Mouse (Mus musculus) embryonic fibroblast, embryonic 13.5 days (primary cell): ENCODE measurements at regions not wholly inside any gene's neighbourhood (a gene's known extent, or its start where the extent isn't known, plus 50 kb on each side); places are given as distances from the start of the nearest gene placed in this dataset.

Experiments used
- CTCF ChIP-seq: IDR thresholded peaks from 2 replicates; pipeline ENCODE4 v1.5.1; 2011; ENCODE audit warnings: mild to moderate bottlenecking, control low read depth, low read length, moderate library complexity, borderline replicate concordance; ENCODE audit not compliant: insufficient read depth
- POLR2A ChIP-seq: IDR thresholded peaks from 2 replicates; pipeline ENCODE4 v1.6.1; 2011; ENCODE audit warnings: low read depth, mild to moderate bottlenecking, control low read depth, low read length, moderate library complexity

DNA sequence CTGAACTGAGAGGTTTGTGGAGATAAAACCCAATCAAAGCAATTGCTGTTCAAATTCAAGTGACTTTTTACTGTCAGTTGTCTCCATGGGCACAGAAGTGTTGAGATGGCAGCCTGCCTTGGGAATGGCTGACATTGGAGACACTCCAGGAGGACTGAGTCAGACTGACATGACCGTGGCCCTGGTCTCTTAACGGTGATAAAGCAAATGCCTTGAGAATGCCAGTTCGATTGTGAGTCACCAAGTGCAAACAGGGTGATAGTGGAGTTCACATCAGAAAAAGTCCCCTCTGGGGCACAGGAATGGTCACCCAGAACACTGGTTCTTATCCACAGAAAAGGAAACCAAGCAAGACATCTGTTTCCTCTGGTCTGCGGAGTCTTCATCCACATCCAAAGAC, 362.8 kb upstream of the Thbs1 start:
- TF ChIP-seq CTCF (no peak), POLR2A (no peak)
